Comparison of ENCODE assay signal across 10 mouse cellular contexts in the genomic region with DNA sequence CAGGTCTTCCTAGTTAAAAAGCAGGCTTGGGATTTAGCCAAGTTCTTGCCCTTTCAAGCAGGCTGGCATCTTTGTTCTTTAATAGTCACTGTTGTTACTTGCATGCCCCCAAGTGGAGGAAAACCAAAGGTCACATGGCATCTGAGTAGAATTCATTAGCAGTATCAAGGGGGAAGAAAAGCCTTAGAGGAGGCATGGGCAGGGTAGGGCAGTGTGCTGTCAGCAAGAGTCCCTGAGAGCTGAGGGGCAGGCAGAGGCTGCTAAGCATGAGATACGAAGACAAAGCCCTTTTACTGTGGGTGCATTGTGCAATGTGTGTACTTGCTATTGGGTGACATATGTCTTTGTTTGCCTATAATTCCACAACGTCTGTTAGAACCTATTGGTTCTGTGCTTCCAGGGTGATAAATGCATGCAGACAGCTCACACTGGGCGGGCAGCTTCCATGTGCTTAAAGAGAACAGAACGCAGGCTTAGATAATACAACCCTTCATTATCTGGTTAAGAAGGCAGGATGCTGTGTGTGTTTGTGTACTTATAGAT.
A peak's percentile ranks its signal among the peaks of the same experiment; 100 is the strongest.
DNase-seq lines count a peak whose midpoint lies in the region; ATAC-seq and TF ChIP-seq lines count a peak whose summit lies in the region.
"Had no signal": no experiment of that assay in that cellular context is flagged by ENCODE, and none has a peak within 500 bp of the region (broad histone marks: within the 10 kb centered on the region; RNA-seq: fewer than 3 reads in every experiment).

No protein-coding gene starts in this region.

- 8% methylated on average over 4 of the region's 4 CpGs for WGBS in forebrain, postnatal 0 days
- WGBS in midbrain, embryonic 10.5 days, result 24% methylated on average over 4 of the region's 4 CpGs

- ATAC-seq in forebrain, postnatal 0 days, result peak; percentile 83

- no peaks in the 10 kb centered on the region for H3K9me3 ChIP-seq in forebrain, postnatal 0 days (ENCODE audit: low read length)
- H3K9me3 ChIP-seq in midbrain, embryonic 10.5 days (replicated peaks), result no peaks in the 10 kb centered on the region
- H3K9me3 ChIP-seq: limb, embryonic 15.5 days had no signal

- no peak overlapping the region for H3K4me2 ChIP-seq in forebrain, postnatal 0 days (ENCODE audit: low read depth)
- H3K4me2 ChIP-seq: limb, embryonic 15.5 days had no signal

- intact Hi-C loops in heart, postnatal 36 days (cut with DNase I), result loop anchor here (5.0 to 10.0 kb wide), 3 partner anchors 638 to 1151 kb away; no protein-coding TSS in a partner anchor
- intact Hi-C loops in gastrocnemius, postnatal 36 days (cut with DNase I), result no loop called here

- no peak overlapping the region for H3K4me3 ChIP-seq in forebrain, postnatal 0 days (ENCODE audit: low read depth, low read length)
- no peak overlapping the region for H3K4me3 ChIP-seq in midbrain, embryonic 10.5 days
- H3K4me3 ChIP-seq: limb, embryonic 15.5 days had no signal

- peak; percentile 3 to 5 for DNase-seq in heart, adult 9 months (ENCODE audit: low spot score in 2 of 2)
- DNase-seq in heart, postnatal 36 days, result no peak
- peak; percentile 6 for DNase-seq in c-Kit-positive CD71-positive TER-119-negative erythroid progenitor cells, embryonic 14.5 days (ENCODE audit: low read depth)
- DNase-seq in forebrain, postnatal 0 days, result peak; percentile 58
- DNase-seq in kidney, postnatal 14 days, result peak; percentile 52
- peak; percentile 66 for DNase-seq in midbrain, embryonic 10.5 days (ENCODE audit: low spot score)
- no peak for DNase-seq in gastrocnemius, postnatal 36 days
- no peak for DNase-seq in spleen, postnatal 36 days (ENCODE audit: low spot score in 2 of 2)

- H3K27me3 ChIP-seq in forebrain, postnatal 0 days (ENCODE audit: insufficient read depth, low read length), result no peaks in the 10 kb centered on the region
- H3K27me3 ChIP-seq in midbrain, embryonic 10.5 days (ENCODE audit: low read depth, poor library complexity, severe bottlenecking), result no peaks in the 10 kb centered on the region
- H3K27me3 ChIP-seq: CH12.LX; limb, embryonic 15.5 days had no signal

- H3K27ac ChIP-seq in forebrain, postnatal 0 days (ENCODE audit: low read depth, low read length), result no peak overlapping the region
- H3K27ac ChIP-seq in midbrain, embryonic 10.5 days (replicated peaks), result 0 out of 2 replicates have a peak overlapping the region, but pooled peaks have one; percentile 6
- H3K27ac ChIP-seq: limb, embryonic 15.5 days had no signal

- no peaks in the 10 kb centered on the region for H3K36me3 ChIP-seq in forebrain, postnatal 0 days (ENCODE audit: insufficient read depth)
- H3K36me3 ChIP-seq in midbrain, embryonic 10.5 days, result no peaks in the 10 kb centered on the region
- H3K36me3 ChIP-seq: limb, embryonic 15.5 days had no signal

- no peak overlapping the region for H3K9ac ChIP-seq in forebrain, postnatal 0 days
- H3K9ac ChIP-seq: limb, embryonic 15.5 days had no signal

- H3K4me1 ChIP-seq in forebrain, postnatal 0 days (ENCODE audit: insufficient read depth), result 0 out of 2 replicates have a peak, but pooled peaks cover 4% of the 10 kb centered on the region
- H3K4me1 ChIP-seq in midbrain, embryonic 10.5 days, result peaks cover 25% of the 10 kb centered on the region
- H3K4me1 ChIP-seq: limb, embryonic 15.5 days had no signal

- peak; percentile 53 for TF ChIP-seq CTCF in forebrain, postnatal 0 days (IDR thresholded peaks at IDR 0.05; ENCODE audit: low read depth)

Comparison
In these comparisons a context has a peak if more than half of its experiments do, and no peak if none do; other contexts are left out.
1. DNase-seq: peak in heart, adult 9 months (2 of 2), c-Kit-positive CD71-positive TER-119-negative erythroid progenitor cells, embryonic 14.5 days (single experiment), forebrain, postnatal 0 days (single experiment), kidney, postnatal 14 days (single experiment) and midbrain, embryonic 10.5 days (single experiment); none in heart, postnatal 36 days (0 of 2), gastrocnemius, postnatal 36 days (0 of 2) and spleen, postnatal 36 days (0 of 2).